Mouse (Mus musculus) skeletal muscle tissue, postnatal 0 days (tissue): ENCODE measurements around the gene Olfr661. TPM values are rescaled to one million over a fixed set of nuclear protein-coding genes. Genes with fewer than 3 reads are reported as not detected.

Source experiments
- polyA plus RNA-seq: library from polyadenylated mRNA; unstranded; fragments of >200 nt; fragmentation: Nextera tagmentation; extraction: Ambion mirVana; gene quantifications from 2 replicates; pipeline ENCODE4 v1.2.1, GENCODE M21; 2015

The Olfr661 gene
- polyA plus RNA-seq, result not detected in 2 replicates

DNA sequence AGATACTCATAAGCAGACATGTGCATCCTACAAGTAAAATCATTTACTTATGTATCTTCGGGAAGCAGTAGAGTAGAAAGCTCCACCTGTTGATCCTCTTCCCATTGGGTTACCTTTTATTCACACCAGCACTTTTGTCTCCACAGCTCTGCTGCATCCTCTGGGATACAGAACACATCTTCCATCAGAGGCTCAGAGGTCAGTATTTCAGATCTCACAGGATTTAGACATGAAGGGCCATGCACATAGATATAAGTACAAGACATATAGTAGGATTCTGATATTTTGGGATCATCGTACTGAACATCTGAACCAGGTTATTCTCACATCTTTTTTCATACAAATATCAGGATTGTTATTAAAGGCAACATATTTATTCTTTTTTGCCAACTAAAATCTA lies at the start of gene Olfr661:
TSS of gene Olfr661 (plus strand) at position 301 of the 400 bp plus-strand sequence.

DNA sequence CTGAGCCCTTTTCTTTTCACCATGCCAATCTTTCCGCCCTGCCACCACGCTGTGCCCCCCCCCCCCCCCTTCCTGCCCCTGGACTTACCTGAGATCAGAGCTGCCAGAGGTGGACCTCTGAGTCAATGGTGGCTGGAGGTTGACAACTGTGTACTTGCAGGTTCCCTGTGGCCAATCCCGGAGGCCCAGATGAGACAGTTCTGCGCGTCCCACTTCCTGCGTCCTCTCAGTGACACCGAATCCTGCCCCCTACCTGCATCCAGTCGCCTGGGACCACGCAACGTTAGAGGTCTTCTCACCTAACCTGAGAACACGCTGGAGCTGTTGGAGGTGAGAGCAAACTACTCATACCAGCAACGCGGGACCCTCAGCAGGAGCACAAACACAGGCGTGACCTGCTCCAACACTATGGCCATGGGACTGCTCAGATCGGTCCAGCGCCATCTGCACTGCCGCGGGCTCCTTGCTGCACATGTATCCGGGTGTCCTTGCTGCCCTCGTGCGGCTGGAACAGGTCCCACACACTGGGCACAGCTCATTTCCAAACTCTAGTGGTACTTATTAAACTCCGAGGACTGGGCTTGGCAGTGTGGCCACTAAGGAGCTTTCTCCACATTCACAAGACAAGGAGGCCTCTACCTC lies 39.3 kb upstream of the Olfr661 start, which contains the start of gene Olfr658:
TSS of gene Olfr658 (minus strand) at position 465 of the 642 bp plus-strand sequence.

DNA sequence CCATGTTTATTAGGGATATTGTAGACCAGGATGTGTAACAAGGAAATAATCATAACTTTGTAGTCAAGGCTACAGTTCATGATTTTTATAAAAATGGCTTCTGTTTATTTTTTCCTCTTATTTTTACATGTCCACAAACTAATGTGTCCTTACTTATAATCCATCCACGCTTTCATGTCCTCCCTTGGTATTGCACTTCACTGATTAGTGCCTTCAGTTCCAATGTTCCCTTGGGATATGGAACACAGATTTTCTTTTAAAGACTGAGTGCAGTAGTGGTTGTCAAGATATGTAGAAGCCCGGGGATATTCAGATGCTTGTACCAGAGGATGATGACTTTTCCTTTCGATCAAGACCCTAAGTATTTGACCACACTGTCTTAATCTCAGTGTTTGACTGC lies 19.8 kb upstream of the Olfr661 start, which contains the start of gene Olfr659:
TSS of gene Olfr659 (plus strand) at position 301 of the 400 bp plus-strand sequence.

Other genes starting within 250 kb of the Olfr661 start
- gene Trim30a, start 221.3 kb upstream of the Olfr661 start, polyA plus RNA-seq, result 2.5 and 2.7 TPM in 2 replicates
- gene Trim30d, start 178.7 kb upstream of the Olfr661 start, polyA plus RNA-seq, result 0.68 and 1.2 TPM in 2 replicates
- not detected in 2 replicates for gene Olfr651, start 136.4 kb upstream of the Olfr661 start, polyA plus RNA-seq
- gene Olfr652, start 125.6 kb upstream of the Olfr661 start, polyA plus RNA-seq, result not detected in 2 replicates
- gene Olfr653, start 109.2 kb upstream of the Olfr661 start, polyA plus RNA-seq, result not detected in 2 replicates
- not detected in 2 replicates for gene Olfr654, start 99.5 kb upstream of the Olfr661 start, polyA plus RNA-seq
- not detected in 2 replicates for gene Olfr655, start 84.7 kb upstream of the Olfr661 start, polyA plus RNA-seq
- gene Olfr656, start 72.5 kb upstream of the Olfr661 start, polyA plus RNA-seq, result not detected in 2 replicates
- not detected in 2 replicates for gene Olfr657, start 61.7 kb upstream of the Olfr661 start, polyA plus RNA-seq
- gene Olfr658, start 39.2 kb upstream of the Olfr661 start, polyA plus RNA-seq, result not detected in 2 replicates
- gene Olfr659, start 19.7 kb upstream of the Olfr661 start, polyA plus RNA-seq, result not detected in 2 replicates
- not detected in 2 replicates for gene Usp17le, start 91.0 kb downstream of the Olfr661 start, polyA plus RNA-seq
- not detected in 2 replicates for gene Usp17lb, start 156.1 kb downstream of the Olfr661 start, polyA plus RNA-seq
- gene Usp17la, start 170.5 kb downstream of the Olfr661 start, polyA plus RNA-seq, result not detected in 2 replicates
- not detected in 2 replicates for gene Olfr665, start 191.5 kb downstream of the Olfr661 start, polyA plus RNA-seq
- gene Olfr666, start 209.5 kb downstream of the Olfr661 start, polyA plus RNA-seq, result not detected in 2 replicates
- not detected in 2 replicates for gene Olfr667, start 235.0 kb downstream of the Olfr661 start, polyA plus RNA-seq
- gene Olfr668, start 241.6 kb downstream of the Olfr661 start, polyA plus RNA-seq, result not detected in 2 replicates
- not detected in 2 replicates for gene Olfr669, start 247.7 kb downstream of the Olfr661 start, polyA plus RNA-seq